Mouse (Mus musculus) yolk sac, embryonic 10.5 days (tissue): ENCODE results near the gene Chn2.
"Not testable (repeated sequence)": the region's sequence is repeated elsewhere in the genome, so short reads cannot be mapped to it uniquely, and the experiment has no call there.

Source experiments
- DNase-seq: peaks from one replicate; pipeline ENCODE4 v3.0.0-alpha.2; 2017; ENCODE audit warnings: low spot score

Chn2 gene

DNA sequence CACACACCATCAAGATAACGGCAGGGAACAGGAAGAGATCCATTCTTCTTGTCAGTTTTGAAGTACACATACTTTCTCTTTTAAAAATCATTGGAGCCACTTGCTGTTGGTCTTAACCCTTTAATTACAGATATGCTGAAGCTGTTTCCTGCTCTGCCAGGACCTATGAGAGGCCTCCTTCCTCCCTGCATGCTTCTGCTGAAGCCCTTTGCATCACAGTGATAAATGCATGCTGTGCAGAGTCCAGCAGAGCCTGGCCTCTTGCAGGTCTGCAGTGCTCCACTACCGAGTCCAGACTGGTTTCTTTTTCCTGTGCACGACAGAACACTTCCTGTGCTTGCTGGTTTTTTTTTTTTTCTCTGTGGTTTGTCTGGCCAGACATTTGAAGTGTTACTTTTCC is 119.0 kb downstream of the Chn2 start:
- DNase-seq, result peak; percentile 5

DNA sequence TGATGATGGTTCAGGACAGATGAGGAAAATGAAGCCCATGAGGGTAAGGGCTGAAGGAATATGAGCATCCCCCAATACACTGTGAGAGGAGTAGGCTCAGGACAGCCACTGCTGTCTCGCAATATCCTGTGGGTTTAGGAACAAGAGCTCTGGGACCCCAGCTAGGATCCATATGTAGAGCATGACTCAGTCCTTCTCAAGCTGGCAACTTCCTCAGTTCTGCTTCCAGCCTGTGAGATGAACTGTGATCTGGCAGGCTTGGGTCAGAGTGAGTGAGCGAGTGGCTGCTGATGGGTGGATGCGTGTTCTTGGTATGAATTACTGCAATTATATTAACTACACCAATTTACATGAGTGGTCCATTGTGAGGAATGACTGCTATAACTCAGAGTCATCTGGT is 121.3 kb downstream of the Chn2 start:
- DNase-seq, result no peak

DNA sequence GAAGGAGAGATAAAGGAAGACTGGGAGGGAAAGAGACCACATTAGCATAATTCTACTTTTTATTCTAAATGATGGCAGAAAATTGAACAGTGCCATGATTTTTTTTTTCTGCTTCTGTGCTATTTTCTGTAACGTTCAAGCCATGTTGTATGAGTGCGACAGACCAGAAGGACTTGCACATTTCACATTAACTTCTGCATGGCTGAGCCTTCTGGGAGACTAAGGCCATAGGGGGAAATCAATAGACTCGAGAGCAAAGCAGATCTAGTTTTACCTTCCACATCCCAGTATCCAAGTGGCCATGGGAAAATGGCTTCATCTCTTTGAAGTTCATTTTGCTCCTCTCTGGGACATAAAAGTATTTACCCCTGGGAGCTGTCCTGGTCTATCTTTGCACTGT is 121.9 kb downstream of the Chn2 start:
- no peak for DNase-seq

DNA sequence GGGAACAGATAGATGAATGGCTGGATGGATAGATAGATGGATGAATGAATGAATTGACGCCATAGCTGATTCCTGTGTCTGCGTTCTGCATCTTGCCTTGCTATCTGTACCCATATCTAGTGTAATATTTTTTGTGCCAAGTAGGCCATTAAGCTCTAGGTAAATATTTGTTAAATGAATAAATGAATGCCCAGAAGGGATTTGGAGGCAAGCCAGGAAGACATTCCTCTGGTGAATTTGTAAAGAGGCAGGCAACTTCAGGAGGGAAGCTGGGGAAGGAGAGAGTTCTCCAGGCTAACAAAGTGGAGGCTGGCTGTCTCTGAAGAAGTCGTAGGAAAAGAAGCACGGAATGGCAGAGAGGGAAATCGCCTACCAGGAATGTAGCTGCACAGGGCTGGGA is 123.0 kb downstream of the Chn2 start:
- no peak for DNase-seq

DNA sequence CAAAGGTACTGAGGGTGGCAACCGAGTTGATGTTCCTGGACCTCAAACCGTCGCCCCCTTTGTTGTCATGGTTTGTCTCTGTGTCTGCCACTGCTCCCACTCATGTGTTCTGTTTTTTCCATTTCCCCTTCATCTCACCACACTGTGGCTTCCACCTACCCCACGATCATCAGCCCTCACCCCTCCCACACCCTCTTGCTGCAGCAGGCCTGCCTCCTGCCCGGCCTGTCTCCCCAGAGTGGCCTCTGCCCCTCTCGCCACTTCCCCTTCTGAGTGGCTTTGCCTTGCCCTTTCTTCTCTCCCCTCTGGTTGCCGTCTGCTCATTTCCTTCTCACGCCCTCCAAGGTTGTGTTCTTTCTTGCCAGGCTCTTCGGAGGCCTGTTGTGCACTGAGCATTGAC is 123.4 kb downstream of the Chn2 start:
- no peak for DNase-seq

DNA sequence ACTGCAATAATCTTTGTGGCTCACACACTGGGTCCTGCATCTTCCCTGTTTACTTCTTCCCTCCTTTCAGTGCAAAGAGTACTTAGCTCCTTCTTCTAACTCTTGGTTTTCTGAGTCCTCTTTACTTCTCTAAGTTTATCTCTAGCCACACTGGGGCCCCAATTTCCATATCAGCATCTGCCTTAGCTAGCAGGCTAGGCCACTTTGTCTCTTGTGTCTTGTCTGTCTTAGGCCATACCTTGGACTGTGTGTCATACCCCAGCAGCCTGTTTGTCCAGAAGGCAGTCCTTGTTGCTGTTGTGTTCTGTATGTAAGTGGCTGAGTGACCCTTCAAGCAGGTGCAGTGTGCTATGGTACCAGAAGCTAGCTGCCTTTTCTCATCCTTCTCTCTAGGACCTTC is 124.3 kb downstream of the Chn2 start:
- no peak for DNase-seq

DNA sequence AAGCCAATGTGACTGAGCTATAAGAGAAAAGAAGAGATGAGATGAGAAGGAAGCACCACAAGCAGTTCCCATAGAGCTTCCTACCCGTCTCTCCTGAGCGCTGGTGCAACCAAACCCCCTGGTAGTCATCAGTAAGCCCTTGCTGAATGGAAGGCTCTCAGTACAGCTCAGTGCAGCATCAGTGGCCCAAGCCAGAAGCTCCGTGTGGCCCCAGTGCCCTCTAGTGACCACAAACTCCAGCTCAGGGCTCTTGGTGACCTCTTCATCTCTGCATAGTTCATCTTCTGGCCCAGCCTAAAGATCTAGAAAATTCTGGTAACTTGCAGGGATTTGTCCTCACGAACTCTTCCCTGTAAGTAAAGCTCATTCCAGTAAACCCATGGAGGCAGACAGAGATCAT is 125.4 kb downstream of the Chn2 start:
- DNase-seq, result peak; percentile 14

DNA sequence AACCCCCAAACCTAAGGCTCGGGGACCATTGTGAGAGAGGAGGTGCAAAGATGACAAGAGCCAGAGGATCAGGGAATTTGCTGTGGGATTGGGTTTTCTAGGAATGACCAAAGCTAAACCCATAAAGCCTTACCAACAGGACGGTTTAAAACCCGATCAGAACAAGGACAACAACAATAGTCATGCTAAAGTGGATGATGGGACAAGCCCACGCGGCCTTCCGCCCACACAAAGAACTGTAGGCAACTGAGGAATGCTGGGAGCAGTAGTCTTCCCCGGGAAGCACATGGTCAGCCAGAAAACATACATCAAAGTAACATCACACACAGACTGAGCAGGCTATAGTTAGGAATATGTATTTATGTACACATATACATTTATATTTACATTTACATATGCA is 125.9 kb downstream of the Chn2 start:
- DNase-seq, result no peak

DNA sequence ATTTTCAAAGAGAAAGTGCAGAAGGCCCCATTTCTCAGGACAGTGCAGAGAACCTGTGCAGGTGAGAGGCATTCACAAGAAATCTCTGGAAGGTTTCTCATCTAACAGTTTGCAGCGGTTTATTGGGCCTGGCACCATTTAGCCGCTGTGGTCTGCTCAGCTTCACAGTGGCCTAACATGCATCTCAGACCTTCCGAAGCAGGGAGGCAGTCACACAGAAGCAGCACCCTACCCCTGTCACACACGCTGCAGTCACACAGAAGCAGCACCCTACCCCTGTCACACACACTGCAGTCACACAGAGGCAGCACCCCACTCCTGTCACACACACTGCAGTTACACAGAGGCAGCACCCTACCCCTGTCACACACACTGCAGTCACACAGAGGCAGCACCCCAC is 126.5 kb downstream of the Chn2 start:
- DNase-seq, result no peak

DNA sequence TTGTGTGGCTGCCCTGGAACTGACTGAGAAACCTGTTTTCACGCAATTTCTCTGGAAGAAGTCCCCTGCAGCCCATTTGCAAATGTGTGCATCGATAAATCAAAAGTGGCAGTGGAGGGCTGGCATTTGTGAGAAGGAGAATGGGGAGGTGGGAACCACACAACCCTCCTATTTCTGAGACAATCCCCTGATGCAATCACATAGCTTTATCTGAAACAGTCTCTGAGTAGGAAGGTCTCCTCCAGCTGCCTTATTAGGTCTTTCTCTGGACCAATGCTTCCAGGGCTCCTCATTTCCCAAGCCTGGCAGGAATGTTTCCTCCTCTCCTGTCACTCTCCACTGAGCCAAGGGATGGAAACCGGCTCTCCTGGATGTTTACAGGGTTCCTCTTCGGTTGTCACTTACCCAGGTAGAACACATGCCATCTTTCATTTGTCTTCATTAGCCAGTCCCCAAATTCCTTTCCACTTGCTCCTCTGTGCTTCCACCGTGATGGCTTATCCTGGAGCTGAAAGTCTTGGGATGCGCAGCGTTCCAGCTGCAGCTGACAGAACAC is 127.7 kb downstream of the Chn2 start:
- no peak for DNase-seq

DNA sequence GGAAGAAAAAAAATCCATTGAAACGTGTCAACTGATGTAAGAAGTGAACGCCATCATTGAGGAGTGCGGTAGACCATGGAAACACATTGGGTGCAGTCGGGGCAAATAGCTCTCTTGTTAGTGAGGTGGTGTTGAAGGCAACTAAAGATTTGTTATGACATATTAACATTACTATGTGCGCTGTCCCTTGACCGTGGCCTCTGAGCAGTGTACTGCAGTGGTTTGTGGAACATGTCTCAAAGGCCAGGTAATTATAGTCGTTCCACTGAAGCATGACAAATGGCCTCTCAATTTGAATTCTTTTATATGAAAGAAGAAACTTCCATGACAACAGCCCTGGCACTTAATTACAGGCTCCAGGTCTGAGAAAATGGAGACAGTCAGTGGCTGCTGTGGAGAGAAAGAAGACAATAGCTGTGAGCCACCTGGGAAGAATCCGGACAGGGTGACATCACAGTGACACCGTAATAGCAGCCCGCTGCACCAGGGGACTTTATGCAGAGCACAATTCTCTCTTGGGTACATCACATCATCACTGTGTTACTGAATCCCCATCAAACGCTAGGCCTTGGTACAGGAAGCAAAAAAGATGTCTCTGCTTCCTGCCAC is 131.0 kb downstream of the Chn2 start:
- no peak for DNase-seq

DNA sequence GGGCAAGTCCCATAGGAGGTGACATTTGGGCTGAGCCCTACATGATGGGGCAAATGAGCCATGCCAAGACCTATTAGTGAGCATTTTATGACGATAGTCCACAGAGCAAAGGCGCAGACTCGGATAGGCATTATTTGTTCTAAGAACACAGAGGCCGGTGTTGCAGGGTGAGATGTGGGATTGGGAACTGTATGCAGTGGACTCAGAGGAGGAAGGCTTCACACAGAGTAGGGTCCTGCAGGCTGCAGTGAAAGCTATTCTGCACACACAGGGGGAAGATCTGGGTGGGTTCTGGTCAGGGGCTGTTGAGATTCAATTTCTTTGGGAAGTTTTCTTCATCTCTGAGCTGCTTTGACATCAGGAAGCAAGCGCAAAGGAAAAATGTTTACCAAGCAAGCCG is 132.0 kb downstream of the Chn2 start:
- DNase-seq, result no peak

DNA sequence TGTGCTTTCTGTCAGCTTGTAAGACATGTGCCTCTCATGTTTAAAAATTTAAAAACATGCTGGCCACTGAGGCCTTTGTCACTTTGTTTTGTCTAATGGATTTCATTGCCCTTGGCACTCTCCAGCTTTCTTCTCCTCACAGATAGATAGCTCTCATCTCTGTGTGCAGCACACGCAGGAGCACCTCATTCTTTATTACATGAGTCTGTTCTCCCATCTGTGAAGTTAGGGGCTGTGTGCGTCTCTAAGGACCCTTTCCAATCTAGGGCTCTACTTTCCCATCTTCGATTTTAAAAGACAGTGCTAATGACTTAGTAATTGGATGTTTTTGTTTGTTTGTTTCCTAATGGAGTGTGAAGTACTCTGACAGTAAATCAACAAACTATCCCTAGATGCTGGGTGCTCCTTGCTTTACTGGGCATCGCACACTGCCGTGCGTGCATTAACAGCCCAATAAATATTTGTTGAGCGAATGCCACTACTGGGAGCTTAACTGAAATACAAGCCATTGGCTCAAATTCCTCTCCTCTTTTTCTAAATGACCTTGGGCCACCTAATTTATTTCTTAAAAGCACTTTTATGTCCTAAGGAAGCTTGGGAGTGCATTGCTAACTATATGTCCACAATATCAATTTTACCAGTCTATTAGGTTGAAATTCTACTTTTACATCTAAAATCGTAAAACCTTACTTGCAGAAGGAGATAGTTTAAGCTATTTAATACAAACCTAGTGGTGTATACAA is 136.3 kb downstream of the Chn2 start:
- no peak for DNase-seq

DNA sequence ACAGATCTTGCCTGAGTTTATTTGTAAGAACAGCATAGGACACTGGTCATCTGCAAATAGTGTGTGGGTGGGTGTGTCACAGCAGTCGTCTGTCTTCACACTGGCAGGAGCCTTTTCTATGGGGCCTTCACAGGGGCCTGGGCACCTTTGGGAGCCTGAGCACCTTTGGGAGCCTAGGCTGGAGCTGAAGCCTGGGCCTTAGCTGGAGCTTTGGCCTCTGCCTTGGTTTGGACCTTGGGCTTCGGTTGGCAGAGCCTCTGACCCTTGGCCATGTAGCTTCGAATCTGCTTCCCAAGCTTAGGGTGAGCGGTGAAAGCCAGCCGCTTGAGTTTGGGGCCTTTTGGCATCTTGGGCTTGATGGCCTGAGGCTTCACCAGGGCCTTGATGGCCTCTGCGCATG is 137.7 kb downstream of the Chn2 start:
- not testable (repeated sequence) for DNase-seq

DNA sequence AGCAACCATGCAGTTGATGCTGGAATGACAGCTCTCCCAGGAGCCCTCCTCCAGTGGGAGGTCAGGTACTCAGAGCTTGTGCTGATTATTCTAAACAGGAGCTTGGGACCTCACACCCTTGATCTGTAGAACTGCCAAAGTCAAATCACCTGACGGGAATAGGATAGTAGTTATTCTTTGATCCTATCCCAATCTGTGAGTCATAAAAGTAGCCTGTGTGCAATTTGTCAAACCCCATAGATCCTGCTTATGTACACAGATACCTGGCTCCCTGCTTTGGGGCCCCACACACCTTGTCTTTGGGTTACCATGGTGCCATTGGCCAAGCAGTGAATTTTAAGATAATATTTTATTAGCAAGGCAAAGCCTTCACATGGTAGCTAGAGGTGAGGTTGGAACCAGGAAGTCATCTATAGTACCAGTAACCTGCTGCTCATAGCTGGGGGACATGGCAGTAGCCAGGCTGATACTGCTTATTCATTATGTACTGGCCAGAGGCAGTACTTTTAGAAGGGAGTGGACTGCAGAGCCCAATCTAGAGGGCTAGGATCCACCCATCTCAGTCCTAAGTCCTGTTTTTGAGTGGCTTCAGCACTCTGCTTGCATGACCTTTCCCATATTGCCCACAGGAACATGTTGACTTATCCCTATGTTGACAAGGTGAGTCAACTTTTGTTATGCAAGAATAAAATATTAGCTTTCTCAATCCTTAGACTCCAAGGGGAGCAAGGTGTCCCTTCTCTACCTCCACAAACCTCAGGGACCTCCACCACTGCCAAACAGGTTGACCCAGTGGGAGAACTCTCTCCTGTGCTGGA is 139.9 kb downstream of the Chn2 start:
- DNase-seq, result no peak

DNA sequence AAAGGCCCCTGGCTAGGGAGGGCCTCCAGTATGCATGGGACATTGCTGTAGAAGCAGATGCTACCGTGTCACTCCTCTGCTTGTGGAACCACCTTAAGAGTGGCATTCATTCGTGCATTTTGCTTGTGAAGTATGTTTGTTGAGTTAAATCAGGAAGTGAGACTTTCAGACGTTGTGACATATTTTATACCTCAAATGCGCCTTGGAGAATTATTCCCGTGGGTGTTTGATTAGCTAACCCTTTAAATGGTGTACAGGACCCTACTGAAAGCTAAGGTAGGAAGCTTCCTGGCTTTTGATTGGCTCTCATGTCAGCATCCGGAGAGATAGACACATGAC is 140.5 kb downstream of the Chn2 start:
- DNase-seq, result no peak

DNA sequence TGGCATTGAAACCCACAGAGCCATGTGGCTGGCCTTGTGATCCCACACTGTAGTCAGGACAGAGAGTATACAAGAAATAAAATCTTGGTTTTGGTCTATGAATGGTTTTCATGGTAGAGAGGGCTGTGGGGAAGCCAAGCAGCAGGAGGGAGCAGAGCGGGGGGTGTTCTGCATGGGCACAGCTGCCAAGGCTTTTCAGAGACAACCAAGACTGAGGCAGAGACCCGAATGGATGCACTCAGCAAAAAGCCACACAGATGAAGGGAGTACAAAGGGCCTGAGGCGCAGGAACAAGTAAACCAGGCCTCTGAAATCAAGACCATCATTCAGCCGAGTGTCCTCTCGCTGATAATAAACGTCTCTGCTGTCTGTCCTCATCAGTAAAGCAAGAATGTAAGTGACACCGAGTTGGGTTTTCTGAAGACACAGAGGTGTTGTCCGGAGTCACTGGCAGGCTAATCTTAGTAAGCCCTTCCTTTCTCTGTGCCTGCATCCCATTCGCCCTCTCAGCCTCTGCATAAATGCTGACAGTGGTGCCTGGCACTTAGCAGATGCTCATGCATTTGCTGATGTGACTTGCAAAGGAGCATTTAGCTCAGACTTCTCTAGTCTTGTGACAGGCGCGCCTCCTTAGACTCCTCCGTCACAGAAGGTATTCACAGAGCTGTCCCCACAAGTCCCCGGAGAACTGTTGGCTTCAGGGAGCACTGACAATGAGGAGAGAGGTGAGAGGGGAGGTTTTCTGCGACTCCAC is 144.6 kb downstream of the Chn2 start:
- DNase-seq, result no peak

DNA sequence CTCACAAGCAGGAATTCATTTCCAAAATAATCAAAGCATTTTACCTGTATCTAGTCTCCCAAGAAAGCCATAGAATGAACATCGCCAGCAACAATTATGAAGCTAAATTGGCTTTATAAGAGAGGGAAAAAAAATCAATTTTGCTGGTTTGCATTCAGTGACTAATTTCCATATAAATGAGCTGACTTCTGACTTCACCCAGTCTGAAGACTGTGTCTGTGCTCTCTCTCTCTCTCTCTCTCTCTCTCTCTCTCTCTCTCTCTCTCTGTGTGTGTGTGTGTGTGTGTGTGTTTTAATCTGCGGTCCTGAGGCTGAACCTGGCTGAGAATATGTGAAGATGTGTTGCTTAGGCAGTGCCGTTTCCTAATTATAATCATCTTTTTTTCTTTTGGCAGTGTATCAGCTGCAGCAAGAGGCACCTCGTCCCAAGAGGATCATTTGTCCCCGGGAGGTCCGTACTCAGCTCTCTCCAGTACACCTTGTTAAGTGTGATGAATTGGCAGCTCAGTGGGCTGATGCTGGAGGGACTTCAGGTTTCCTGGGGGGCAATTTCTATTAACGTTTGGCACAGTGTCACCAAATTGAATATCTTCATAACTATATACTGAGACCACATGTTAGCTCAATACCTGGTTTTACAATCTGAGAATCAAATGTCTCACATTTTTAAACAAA is 154.4 kb downstream of the Chn2 start:
- DNase-seq, result no peak

DNA sequence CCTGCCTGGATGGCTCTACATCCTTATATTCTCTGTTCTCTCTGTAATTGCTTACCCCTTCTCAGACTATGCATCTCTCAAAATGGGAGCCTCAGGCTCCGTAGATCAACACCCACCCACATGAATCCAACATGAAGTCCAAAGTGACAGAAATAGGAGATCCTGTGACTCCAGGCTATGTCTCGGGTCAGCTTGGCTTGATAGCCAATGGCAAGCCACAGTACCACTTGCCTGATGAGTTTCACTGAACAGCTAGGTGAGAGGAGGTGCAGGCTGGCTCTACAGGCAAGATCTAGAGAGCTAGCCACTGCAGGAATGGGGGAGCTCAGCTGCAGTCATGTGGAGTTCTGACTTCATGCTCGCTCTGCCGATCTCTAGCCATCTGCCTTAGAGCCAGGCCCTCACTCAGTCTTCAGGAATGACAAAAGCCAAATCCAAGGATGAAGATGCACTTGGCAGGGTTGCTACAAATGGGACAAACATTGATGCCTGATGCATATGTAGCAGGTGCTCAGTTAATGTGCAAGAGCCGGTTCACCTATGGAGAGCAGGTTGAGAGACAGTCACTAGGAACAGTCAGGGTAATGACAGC is 158.6 kb downstream of the Chn2 start:
- DNase-seq, result no peak

DNA sequence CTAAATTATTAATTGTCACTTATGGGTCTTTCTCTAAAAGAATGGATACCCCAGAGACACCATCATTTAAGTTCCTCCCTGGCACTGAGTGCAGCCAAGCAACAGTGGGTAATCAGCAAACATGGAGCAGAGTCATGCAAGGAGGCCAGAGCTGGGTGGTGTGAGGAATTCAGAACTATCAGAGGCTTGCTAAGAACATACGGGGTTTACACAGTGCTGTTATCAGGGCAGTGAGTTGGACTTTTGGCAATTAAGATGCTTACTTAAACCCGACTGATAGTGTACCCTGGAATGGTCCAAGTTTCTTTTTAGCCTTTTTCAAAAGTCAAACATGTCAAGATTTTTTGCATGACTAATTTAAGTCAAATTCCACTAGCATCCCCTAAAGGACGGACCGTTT is 160.2 kb downstream of the Chn2 start:
- DNase-seq, result no peak

DNA sequence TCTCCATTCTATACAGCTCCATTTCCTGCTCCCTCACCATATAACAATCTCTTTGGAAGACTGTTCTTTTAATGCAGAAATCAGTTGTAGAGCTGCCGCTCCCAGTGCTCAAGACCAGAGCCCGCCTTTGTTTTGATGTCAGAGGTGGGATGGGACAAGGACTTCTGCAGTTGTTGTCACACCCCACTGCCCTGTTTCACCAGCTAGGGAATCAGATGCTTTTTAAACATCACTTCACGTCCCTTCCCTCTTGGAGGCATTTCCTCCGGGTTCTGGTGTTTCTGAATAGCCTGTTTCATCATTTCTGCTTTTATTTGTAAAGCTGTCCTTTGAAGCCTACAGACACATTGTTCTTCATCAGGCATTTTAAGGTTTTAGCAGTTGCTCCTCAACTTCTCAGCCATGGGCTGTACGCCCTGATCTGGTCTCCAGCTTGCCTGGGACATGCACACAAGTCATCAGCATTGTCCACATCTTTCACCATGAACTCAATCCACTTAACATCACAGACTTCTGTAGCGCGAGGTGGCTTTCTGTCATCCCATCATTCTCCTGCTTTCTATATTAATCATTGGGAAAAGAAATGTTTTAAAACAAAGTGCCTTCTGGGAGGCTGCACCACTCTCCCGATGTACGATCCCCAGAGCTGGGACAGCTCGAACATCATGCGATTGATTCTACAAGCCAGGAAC is 160.8 kb downstream of the Chn2 start:
- no peak for DNase-seq
